Mouse (Mus musculus): Measurements from ENCODE around the gene Egr2. TPM values are rescaled to one million over a fixed set of nuclear protein-coding genes. Genes with fewer than 3 reads are reported as not detected.

The Egr2 gene
- total RNA-seq, 4 experiments from 2014 or later, result 0.17 to 1.1 (median 0.59) TPM

DNA sequence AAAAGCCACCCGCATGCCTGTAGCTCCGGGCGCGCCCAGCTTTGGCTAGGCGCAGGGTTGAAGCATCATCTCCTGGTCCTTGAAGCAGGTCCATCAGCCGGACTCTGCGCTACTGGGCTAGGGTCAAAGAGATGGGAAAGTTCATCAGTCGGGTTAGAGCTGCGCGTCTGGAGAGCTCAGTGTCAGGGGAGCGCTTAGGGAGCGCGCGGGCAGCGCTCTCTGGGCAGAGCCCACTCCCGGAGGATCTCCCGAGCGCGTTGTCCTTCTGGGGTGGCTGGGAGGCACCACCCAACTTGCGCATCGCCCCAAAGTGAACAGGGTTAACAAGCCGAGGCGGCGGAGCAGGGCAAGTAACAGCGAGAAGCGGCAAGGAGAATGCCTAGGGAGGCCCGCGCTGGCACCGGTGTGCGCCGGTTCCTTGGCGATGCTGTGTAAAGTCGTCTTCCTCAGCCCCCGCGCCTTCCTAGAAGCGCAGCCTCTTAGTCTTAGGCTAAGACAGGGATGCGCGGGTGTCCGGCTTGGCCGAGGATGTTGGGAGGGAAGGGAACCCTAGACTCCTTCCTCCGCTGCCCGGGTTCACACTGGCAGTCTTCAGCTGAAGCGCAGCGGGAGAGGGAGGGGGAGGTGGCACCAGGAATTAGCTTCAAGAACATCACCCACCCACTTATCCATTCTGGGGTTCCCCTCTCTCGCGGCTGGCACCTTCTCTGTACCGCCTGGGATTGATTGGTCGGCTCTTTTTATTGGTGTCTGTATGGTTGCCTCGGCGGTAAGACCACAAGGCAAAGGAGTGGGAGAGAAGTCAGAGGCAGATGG, 3.5 kb downstream of the Egr2 start:
- no peak for DNase-seq (ENCODE audit: low spot score in 2 of 2)

DNA sequence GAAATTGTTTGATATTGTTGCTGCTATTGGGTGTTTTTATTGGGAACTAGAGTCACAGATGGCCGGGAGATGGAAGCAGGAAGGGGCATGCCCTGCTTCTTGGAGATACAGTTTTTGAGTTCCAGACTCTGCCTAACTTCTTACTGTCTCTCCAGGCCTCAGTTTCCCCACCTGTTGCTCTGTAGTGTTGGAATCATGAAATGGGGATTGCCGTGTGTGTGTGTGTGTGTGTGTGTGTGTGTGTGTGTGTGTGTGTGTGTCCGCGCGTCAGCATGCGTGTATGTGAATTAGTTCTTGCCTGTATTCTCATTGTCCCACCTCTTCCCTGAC, 4.1 kb downstream of the Egr2 start:
- DNase-seq (ENCODE audit: low spot score in 2 of 2), result no peak

DNA sequence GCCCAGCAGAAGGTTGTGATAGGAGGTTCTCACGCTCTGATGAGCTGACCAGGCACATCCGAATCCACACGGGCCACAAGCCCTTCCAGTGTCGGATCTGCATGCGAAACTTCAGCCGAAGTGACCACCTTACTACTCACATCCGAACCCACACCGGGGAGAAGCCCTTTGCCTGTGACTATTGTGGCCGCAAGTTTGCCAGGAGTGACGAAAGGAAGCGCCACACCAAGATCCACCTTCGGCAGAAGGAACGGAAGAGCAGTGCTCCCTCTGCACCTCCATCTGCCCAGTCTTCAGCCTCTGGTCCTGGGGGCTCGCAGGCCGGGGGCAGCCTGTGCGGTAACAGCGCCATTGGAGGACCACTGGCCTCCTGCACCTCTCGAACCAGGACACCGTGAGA, 5.3 kb downstream of the Egr2 start:
- DNase-seq (ENCODE audit: low spot score in 2 of 2), result no peak

DNA sequence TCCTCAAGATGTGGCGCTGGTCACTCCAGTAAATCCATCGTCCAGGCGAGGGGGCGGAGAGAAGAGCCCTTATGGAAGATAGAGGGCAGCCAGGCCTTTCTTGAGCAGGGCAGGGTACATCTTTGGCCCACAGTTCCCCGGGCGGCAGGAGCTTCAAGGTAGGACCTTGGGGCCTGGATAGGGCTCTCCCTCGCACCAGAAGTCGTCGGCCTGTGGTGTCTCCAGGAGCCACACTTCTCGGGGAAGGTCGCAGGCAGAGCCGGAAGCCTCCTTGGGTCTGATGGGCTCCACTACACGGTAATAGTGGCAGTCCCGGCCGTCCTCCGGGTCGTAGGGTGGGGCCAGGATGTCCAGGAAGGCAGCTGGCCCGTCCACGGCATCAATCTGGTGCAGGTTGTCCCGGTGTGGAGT, 12.6 kb downstream of the Egr2 start:
- DNase-seq (ENCODE audit: low spot score in 2 of 2), result no peak

DNA sequence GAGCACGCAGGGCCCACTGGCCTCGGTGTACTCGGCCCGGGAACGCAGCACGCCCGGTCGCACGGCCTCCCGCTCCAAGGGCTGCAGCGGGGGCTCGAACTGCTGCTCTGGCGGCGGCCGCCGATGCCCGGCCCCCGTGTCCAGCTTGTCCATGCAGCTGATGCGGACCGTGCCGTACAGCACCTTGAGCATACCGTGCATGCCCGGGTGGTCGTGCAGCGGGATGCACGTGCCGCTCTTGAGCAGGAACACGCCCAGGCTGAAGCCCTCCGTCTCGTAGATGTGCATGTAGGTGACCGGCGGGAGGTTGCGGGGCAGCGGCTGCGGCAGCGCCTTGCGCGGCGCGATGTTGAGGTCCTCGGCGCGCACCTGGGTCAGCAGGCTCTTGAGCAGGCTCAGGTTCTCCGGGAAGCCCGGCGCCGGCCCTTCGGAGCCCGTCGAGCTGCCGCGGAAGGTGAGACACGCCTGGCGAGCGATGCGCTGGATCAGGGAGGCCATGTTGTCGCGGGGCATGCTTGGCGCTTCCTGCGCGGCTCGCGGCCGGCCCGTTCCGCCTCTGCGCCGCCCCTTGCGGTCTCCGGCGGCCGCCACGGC, 13.1 kb downstream of the Egr2 start:
- peak in 1 of 2 experiments; percentile 27 for DNase-seq (ENCODE audit: low spot score in 2 of 2)

DNA sequence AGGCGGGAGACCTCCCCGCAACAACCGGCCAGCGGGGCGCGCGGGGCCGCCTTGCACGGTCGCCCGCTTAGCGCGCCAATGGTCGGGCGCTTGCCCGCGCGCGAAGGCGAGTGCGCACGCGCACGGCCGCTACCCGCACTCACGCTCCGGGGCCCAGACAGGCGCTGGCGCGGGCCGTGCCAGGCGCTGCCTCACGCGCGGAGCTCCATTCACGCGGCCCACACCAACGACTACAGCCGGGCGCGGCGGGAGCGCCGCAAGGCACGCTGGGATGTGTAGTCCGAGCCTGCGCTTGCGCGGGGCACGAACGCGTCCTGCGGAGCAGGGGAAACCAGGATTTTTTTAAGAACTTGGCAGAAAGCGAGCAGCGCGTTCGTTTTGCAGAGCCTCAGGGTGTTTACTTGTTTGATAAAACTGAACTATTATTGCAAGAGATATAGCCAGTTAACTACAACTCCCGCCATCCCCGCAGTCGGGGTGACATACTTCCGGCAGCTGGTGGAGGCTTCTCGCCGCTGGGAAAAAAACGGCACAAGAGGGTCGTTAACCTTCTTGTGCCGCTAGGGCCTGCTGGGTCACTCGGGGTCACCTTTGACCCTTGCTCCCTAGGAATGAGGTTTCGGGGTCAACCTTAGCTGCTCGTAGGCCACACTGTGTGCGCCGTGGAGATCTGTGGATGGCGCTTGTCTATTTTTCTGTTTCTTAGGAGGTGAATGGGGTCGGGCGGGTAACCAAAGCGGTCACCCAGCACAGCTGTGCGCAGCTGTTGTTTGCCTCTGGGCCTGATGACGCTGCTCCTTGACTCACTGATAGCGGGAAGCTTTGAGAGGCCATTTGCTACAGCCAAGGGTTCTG, 13.8 kb downstream of the Egr2 start, which contains the start of gene Ado:
Gene Ado (minus strand): TSS at position 79 of the 855 bp plus-strand sequence.
- DNase-seq (ENCODE audit: low spot score in 2 of 2), result peak; percentile 76 to 87

DNA sequence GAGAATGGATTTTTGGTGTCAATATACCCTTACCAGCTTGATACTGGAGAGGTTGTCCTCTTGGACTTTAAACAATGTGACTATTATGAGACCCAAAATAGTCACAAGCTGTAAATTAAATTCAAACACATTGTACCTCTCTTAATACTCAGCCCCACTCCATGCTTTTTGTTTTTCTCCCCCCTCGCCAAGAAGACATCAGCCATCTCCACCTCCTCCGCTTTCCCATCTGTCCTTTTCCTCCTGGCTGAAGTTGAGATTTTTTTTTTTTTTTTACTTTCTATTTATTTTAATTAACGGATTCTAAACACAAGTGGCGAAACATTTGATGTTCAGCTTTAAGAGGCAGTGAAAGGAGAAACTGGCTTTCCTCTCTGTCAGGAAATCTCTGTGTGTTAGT, 22.8 kb downstream of the Egr2 start:
- no peak for DNase-seq (ENCODE audit: low spot score in 2 of 2)

DNA sequence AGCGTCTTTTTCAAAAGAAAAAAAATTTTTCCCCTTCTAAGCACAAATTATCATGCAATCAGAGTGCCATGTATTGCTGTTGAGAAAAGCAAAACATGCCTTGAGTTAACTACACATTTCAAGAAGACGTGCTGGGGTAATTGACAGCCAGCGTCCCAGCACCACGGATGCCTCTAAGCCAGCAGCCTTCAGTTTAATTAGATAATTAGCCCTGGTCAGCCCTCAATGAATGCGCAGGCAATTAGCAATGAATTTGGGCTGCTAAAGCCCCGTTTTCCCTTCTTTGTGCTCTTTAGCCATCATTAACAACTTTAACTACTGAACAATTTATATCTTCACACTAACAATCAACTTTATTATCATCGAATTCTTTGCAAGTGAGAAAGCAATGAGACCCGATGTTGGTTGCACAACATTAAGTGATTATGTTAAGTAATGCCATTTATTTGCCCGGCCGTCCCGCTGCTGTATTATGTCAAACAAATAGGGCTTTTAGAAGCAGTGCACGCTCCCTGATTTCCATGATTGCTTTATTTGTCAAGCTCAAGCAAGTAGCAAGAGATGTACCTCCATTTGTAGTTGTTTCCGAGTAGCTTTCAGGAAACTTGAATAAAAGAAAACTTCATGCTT, 24.6 kb downstream of the Egr2 start:
- no peak for DNase-seq (ENCODE audit: low spot score in 2 of 2)

DNA sequence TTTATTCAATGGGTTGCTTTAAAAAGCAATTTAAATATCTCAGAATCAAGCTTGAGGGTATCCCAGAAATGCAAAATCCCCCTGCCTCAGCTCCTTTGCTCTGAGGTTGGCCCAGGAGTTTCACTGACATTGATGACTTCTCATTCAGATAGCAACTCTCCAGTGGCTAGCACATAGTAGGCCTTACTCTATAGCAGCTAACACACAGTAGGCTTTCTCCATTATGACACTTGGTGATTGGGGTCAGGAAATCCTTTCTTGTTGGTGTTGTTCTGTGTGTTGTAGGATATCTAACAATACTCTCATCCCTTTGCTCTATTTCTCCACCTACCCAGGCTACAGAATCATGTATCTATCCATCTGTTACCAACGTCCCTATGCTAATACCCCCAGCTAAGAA, 25.9 kb downstream of the Egr2 start:
- no peak for DNase-seq (ENCODE audit: low spot score in 2 of 2)

DNA sequence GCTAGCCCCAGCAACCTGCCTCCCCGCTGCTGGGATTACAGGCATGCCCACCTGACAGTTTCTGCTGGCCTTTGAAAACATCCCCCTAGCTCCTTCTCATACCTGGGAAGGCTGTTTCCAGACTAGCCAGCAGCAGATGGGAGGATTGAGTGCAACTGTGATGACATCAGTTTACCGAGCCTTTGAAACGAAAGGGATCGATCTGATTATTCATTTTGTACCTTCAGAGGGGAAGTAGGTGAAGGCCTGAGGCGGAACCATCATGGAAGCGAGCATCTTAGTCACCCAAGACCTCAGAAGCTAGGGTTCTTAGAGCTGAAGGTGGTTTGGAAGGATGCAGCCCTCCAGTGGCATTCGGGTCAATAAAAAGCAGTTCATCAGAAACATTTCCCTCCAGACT, 29.2 kb downstream of the Egr2 start:
- DNase-seq (ENCODE audit: low spot score in 2 of 2), result no peak

DNA sequence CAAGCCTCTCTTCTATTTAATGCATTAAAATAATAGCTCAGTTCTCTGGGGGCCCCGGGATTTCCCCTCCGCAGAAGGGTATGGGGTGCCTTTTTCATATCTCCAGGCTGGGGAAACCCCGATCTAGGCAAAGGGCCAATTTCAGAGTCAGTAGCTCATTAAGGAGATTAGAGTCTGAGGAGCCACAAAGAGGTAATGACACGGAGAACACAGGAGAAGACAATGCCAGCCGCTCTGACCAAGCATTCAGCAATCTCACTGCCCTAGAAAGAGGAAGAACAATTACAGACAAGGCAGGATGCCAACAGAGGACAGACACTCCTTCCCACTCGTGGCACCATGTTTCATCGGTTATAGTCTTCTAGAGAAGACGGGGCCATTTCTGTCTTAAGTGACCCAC, 30.8 kb downstream of the Egr2 start:
- DNase-seq (ENCODE audit: low spot score in 2 of 2), result no peak

DNA sequence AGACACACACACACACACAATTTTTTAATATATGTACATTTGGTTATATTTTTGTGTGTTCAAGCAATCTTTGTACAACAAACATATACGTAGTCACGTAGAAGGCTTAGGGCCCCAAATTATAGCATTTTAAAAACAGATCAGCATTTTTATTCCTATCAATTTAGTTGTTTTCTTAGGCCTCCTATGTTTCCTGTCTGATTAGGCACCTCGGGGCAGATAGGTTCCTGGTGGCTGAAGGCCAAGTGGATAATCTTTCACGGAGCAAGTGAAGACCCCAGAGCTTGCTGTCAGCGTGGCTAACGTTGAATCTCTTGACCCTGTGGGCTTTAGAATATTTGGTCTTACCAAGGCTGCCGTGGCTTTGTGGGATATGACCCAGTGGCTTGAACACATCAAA, 34.3 kb downstream of the Egr2 start:
- no peak for DNase-seq (ENCODE audit: low spot score in 2 of 2)

DNA sequence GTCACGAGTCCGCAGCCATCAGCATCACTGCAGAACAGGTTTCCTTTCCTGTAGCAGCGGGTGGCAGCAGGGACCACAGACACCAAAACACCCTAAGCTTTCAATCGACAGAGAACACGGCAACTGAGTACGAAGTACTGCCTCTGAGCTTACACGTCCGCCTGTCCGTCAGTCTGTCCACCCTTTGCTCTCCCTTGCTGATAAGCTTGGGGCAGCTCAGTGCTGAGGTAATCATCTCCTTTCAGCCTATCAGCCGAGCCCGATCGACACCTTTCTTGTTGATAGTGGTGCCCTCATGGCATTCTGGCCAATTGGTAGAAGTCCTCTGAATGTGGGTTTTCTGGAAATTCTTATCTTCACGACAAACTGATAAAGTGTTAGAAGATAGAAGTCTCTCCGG, 36.2 kb downstream of the Egr2 start:
- no peak for DNase-seq (ENCODE audit: low spot score in 2 of 2)

DNA sequence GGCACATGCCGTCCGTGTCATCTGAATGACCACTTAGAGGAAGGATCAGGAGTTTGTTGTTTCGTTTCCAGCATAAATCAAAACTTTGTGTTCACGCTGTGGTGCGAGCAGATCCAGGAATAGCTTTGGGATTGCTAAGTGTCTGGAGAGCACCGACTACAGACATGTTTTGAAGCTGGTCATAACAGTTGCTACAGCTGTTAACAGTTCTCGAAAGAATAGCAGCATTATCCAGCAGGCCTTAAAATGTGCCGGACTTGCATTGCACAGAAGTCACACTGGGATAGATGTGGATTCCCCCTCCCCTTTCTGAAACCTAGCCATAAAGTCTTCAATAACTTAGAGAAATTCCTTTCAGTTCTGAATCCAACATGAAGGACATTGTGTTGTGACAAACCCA, 38.0 kb downstream of the Egr2 start:
- no peak for DNase-seq (ENCODE audit: low spot score in 2 of 2)

DNA sequence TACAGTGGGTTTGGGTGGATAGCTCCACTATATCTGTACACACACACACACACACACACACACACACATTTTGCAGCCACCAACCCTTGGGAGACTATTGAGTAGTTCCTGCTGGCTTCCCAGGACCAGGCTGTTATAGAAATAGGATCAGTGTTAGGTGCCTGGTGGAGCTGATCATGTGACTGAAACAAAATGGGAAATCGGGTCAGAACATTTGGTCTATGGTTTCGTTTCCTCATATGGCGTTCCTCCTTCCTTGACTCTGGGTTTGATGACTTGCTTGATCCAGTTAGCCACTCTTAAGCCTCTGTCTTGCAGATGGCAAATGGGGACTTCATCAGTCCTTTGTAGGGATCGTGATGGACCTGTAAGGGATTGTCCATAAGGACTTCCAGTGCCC, 44.6 kb downstream of the Egr2 start:
- DNase-seq (ENCODE audit: low spot score in 2 of 2), result no peak

DNA sequence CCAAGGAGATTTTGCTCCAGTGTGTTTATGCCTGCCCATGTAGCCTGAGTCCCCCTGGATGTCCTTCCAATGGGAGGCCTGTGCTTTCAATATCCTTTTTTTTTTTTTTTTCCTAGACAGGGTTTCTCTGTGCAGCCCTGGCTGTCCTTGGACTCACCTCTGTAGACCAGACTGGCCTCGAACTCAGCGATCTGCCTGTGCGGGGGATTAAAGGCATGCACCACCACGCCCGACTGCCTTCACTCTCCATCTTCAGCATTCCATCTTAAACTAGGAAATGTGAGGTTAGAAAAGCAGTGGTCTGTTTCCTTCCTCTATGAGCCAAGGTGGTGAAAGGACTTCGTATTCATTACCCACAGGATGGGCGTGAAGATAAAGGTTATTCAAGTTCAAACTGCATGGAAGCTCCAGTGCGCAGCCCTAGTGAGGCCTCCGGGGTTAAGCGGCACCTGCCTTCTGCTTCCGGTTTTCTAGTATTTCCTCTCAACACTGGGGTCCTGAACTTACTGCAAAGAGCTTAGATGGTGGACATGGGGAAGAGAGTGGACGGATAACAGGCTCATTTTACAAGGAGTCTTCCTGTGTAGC, 46.5 kb downstream of the Egr2 start:
- no peak for DNase-seq (ENCODE audit: low spot score in 2 of 2)

DNA sequence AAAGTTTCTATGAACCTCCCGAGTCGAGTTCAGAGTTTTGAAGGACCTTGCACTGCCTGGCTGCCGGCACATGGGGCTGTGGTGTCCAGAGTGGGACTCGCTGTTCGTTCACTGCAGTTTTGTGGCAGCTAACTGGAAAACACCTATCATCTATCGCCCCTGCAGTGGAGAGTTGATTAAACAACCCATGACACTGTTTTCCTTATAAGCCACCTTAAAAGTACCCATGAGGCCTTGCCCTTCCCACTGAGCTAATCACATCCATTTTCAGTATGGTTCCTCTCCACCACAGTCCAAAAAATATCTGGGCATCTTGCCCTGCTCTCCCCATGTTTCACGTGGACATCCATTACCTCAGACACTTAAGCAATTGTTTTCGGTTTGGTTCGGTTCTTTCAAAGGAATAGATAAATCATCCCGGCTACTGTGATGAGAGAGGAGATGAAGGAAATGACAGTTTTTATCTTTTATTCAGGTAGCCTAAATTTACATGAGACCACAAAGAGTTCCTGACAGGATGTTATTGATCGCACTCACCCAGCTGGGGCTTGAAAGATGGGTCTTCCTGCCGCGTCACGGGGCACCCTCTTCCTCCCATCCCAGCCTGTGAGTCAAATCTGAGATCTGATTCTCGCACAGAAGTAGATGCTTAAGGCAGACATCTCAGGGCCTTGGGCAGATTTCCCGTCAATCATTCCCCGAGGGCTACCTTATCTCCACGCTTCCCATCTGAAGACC, 50.8 kb downstream of the Egr2 start:
- no peak for DNase-seq (ENCODE audit: low spot score in 2 of 2)
